Mouse (Mus musculus) megakaryocyte, embryonic 14.5 days (primary cell): Measurements from ENCODE around the gene Ebp.

ENCODE experiments used
- FLI1 ChIP-seq: IDR thresholded peaks from 2 replicates; pipeline ENCODE4 v1.6.1; 2012; ENCODE audit warnings: low read length, inconsistent platforms, mixed read lengths
- GATA1 ChIP-seq: IDR thresholded peaks from 3 replicates; pipeline ENCODE4 v1.6.1; 2012; ENCODE audit warnings: mixed read lengths, low read length, inconsistent platforms, borderline replicate concordance

DNA sequence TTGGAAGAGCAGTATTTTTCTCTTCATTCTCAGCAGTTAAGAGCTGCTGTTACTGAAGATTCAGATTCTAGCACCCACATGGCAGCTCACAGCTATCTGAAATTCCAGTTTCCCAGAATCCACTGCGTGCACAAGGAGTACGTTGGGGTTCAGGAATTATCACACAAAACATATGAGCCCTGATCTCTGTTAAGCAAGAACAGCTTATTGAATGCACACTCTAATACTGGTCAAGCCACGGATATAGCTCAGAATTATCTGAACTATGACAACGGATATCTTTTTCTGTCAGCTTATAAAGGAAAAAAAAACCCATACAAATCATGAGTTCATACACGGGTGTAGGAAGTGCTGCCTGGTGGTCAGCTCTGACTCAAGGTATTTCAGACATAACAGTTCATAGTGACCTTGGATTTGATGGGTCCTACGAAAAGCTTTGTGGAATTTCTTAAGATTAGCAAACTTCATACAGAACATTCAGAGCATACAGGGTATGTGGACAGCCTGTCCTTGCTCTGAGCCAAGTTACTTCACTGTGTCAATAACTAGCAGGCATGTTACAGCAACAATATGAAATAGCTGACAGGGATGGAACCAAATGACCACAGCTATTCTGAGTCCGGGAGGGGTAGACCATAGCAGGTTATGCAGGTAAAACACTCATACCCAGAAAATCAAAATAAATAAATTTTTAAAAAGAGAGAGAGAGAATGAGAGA lies 18.3 kb upstream of the Ebp start:
- TF ChIP-seq GATA1 (no peak), FLI1 (no peak)
